9 mouse cellular contexts compared by ENCODE assay signal in genomic region chr12:86221074-86221703, GRCm38 (mm10). TPM values are rescaled to one million over a fixed set of nuclear protein-coding genes. Genes with fewer than 3 reads are reported as not detected.
DNase-seq lines count a peak whose midpoint lies in the region; ATAC-seq and TF ChIP-seq lines count a peak whose summit lies in the region.
"Had no signal": no experiment of that assay in that cellular context is flagged by ENCODE, and none has a peak within 500 bp of the region (broad histone marks: within the 10 kb centered on the region; RNA-seq: fewer than 3 reads in every experiment).

No protein-coding gene starts in this region.

- no peak for TF ChIP-seq POLR2A in lung, adult 2 months (IDR thresholded peaks at IDR 0.05; ENCODE audit: borderline replicate concordance, extremely low read depth, low read depth, low read length)

- H3K27me3 ChIP-seq in lung, embryonic 16.5 days (ENCODE audit: control insufficient read depth, insufficient read depth, low read depth, low read length): peaks cover 12% of the 10 kb centered on the region
- peaks cover 5% of the 10 kb centered on the region for H3K27me3 ChIP-seq in forebrain, postnatal 0 days (ENCODE audit: insufficient read depth, low read length)
- peaks cover 50% of the 10 kb centered on the region for H3K27me3 ChIP-seq in liver, embryonic 12.5 days (replicated peaks)
- no peaks in the 10 kb centered on the region for H3K27me3 ChIP-seq in stomach, postnatal 0 days (ENCODE audit: control insufficient read depth, insufficient read depth, low read length)

- no peak for ATAC-seq in lung, embryonic 16.5 days (ENCODE audit: low read depth)
- no peak for ATAC-seq in forebrain, postnatal 0 days
- peak; percentile 69 for ATAC-seq in liver, embryonic 12.5 days
- ATAC-seq in stomach, postnatal 0 days (ENCODE audit: low FRiP score, low TSS enrichment): no peak

- peaks cover 4% of the 10 kb centered on the region; the same call in 1 of the 2 replicates for H3K4me1 ChIP-seq in lung, embryonic 16.5 days (replicated peaks; ENCODE audit: control insufficient read depth, insufficient read depth, low read length)
- no peaks in the 10 kb centered on the region; the same call in 1 of the 2 replicates for H3K4me1 ChIP-seq in lung, adult 2 months (ENCODE audit: control insufficient read depth, insufficient read depth, low read length)
- H3K4me1 ChIP-seq in forebrain, postnatal 0 days (ENCODE audit: insufficient read depth): 0 out of 2 replicates have a peak, but pooled peaks cover 2% of the 10 kb centered on the region
- H3K4me1 ChIP-seq in liver, embryonic 12.5 days: peaks cover 39% of the 10 kb centered on the region
- H3K4me1 ChIP-seq in stomach, postnatal 0 days (replicated peaks; ENCODE audit: control insufficient read depth, insufficient read depth): no peaks in the 10 kb centered on the region

- no peak overlapping the region for H3K9ac ChIP-seq in lung, embryonic 16.5 days (ENCODE audit: low read length)
- H3K9ac ChIP-seq in forebrain, postnatal 0 days: peak overlapping the region; percentile 56; the same call in 1 of the 2 replicates
- peak overlapping the region; percentile 74 for H3K9ac ChIP-seq in liver, embryonic 12.5 days
- H3K9ac ChIP-seq in stomach, postnatal 0 days (ENCODE audit: low read length): no peak overlapping the region; the same call in 1 of the 2 replicates

- H3K27ac ChIP-seq in lung, embryonic 16.5 days (ENCODE audit: low read length): no peak overlapping the region
- H3K27ac ChIP-seq in forebrain, postnatal 0 days (ENCODE audit: low read depth, low read length): no peak overlapping the region
- peak overlapping the region; percentile 87 for H3K27ac ChIP-seq in liver, embryonic 12.5 days
- no peak overlapping the region for H3K27ac ChIP-seq in stomach, postnatal 0 days (replicated peaks)
- H3K27ac ChIP-seq: macrophage had no signal

- TF ChIP-seq CTCF in lung, adult 2 months (IDR thresholded peaks at IDR 0.05; ENCODE audit: insufficient read depth, low read length): no peak
- no peak for TF ChIP-seq CTCF in forebrain, postnatal 0 days (IDR thresholded peaks at IDR 0.05; ENCODE audit: low read depth)
- no peak for TF ChIP-seq CTCF in stomach, postnatal 0 days (IDR thresholded peaks at IDR 0.05; ENCODE audit: low read depth)

- no peaks in the 10 kb centered on the region for H3K9me3 ChIP-seq in lung, embryonic 16.5 days (ENCODE audit: control insufficient read depth, low read length)
- H3K9me3 ChIP-seq in forebrain, postnatal 0 days (ENCODE audit: low read length): no peaks in the 10 kb centered on the region
- H3K9me3 ChIP-seq in liver, embryonic 12.5 days (replicated peaks): no peaks in the 10 kb centered on the region
- no peaks in the 10 kb centered on the region for H3K9me3 ChIP-seq in stomach, postnatal 0 days (ENCODE audit: control insufficient read depth, low read length)

- H3K4me2 ChIP-seq in lung, embryonic 16.5 days (ENCODE audit: low read depth, low read length): peak overlapping the region; percentile 54
- H3K4me2 ChIP-seq in forebrain, postnatal 0 days (ENCODE audit: low read depth): peak overlapping the region; percentile 84
- peak overlapping the region; percentile 81 for H3K4me2 ChIP-seq in liver, embryonic 12.5 days
- peak overlapping the region; percentile 45 for H3K4me2 ChIP-seq in stomach, postnatal 0 days (replicated peaks; ENCODE audit: low read depth)

- H3K4me3 ChIP-seq in lung, embryonic 16.5 days (ENCODE audit: low read length): no peak overlapping the region
- H3K4me3 ChIP-seq in lung, adult 2 months (replicated peaks; ENCODE audit: extremely low read depth, low read depth, low read length): no peak overlapping the region
- peak overlapping the region; percentile 35 for H3K4me3 ChIP-seq in forebrain, postnatal 0 days (ENCODE audit: low read depth, low read length)
- peak overlapping the region; percentile 54 for H3K4me3 ChIP-seq in liver, embryonic 12.5 days
- no peak overlapping the region for H3K4me3 ChIP-seq in stomach, postnatal 0 days (ENCODE audit: low read depth, low read length)

- 40% methylated on average over 16 of the region's 16 CpGs for WGBS in lung, embryonic 16.5 days
- WGBS in lung, adult 2 months: 45% methylated on average over 16 of the region's 16 CpGs
- 28% methylated on average over 16 of the region's 16 CpGs for WGBS in forebrain, postnatal 0 days
- WGBS in liver, embryonic 12.5 days (ENCODE audit: insufficient replicate concordance): 32% methylated on average over 16 of the region's 16 CpGs
- 39% methylated on average over 16 of the region's 16 CpGs for WGBS in stomach, postnatal 0 days

- no peak for DNase-seq in lung, adult 2 months
- peak; percentile 30 for DNase-seq in forebrain, postnatal 0 days
- no peak for DNase-seq in stomach, postnatal 0 days (ENCODE audit: low spot score)
- DNase-seq in cerebellum, postnatal 14 days: no peak
- no peak for DNase-seq in layer of hippocampus, postnatal 14 days (ENCODE audit: low spot score in 2 of 2)
- DNase-seq: cerebellum, adult 9-11 months had no signal

- TF ChIP-seq EP300 in stomach, postnatal 0 days (optimal IDR thresholded peaks at IDR 0.05): no peak

- H3K36me3 ChIP-seq in lung, embryonic 16.5 days (ENCODE audit: control insufficient read depth, insufficient read depth, low read length): no peaks in the 10 kb centered on the region
- no peaks in the 10 kb centered on the region for H3K36me3 ChIP-seq in forebrain, postnatal 0 days (ENCODE audit: insufficient read depth)
- no peaks in the 10 kb centered on the region for H3K36me3 ChIP-seq in liver, embryonic 12.5 days
- H3K36me3 ChIP-seq in stomach, postnatal 0 days (ENCODE audit: control insufficient read depth, insufficient read depth, low read length): no peaks in the 10 kb centered on the region

RNA-seq across cellular contexts. Expression of gene Gpatch2l, which starts 20.5 kb away (rescaled TPM):
- 15.1 and 16.8 TPM in 2 replicates for polyA plus RNA-seq in lung, embryonic 16.5 days (2015; fragmentation: Nextera tagmentation; extraction: Ambion mirVana)
- 10.2 and 13.0 TPM in 2 replicates for polyA plus RNA-seq in lung, adult 2 months (2012; rRNA removed)
- total RNA-seq in forebrain, postnatal 0 days (2014; rRNA removed): 34.6 and 41.0 TPM in 2 replicates
- polyA plus RNA-seq in forebrain, postnatal 0 days (2015; fragmentation: Nextera tagmentation; extraction: Ambion mirVana): 16.4 and 21.5 TPM in 2 replicates
- polyA plus RNA-seq in liver, embryonic 12.5 days (2016; fragmentation: Nextera tagmentation; extraction: Ambion mirVana): 7.6 and 8.9 TPM in 2 replicates
- polyA plus RNA-seq in stomach, postnatal 0 days (2015; fragmentation: Nextera tagmentation; extraction: Ambion mirVana): 6.8 and 7.9 TPM in 2 replicates
- 10 to 100 TPM; 37.2 to 38.3 TPM for total RNA-seq in layer of hippocampus, postnatal 14 days (2021)

Comparison
In these comparisons a context has a peak if more than half of its experiments do, and no peak if none do; other contexts are left out.
1. H3K4me3 ChIP-seq: peak in forebrain, postnatal 0 days (single experiment) and liver, embryonic 12.5 days (single experiment); none in lung, embryonic 16.5 days (single experiment), lung, adult 2 months (single experiment) and stomach, postnatal 0 days (single experiment).
2. H3K9ac ChIP-seq: peak in forebrain, postnatal 0 days (single experiment) and liver, embryonic 12.5 days (single experiment); none in lung, embryonic 16.5 days (single experiment) and stomach, postnatal 0 days (single experiment).
3. Peak in every context shown above with its lines, with median percentiles within 50 percentile points of each other: H3K4me2 ChIP-seq.